Mouse (Mus musculus) liver, embryonic 14.5 days (tissue): ENCODE data around the gene Sos1.
A peak's percentile ranks its signal among the peaks of the same experiment; 100 is the strongest.

ENCODE experiments used
- CTCF ChIP-seq: IDR thresholded peaks from 2 replicates; pipeline ENCODE4 v1.5.1; 2016; ENCODE audit warnings: antibody characterized with exemption, low read depth, control low read depth
- EP300 ChIP-seq: IDR thresholded peaks from 2 replicates; pipeline ENCODE4 v1.6.1; 2016; ENCODE audit warnings: antibody characterized with exemption, low read depth

- TF ChIP-seq EP300 (no peak), CTCF (peak; percentile 47)
These were observed 88.5 kb downstream of the Sos1 start for GRCm38 (mm10) chr17:80391423-80392403.
